Mouse (Mus musculus): ENCODE results near the gene Pla2g4e. TPM values are rescaled to one million over a fixed set of nuclear protein-coding genes. Genes with fewer than 3 reads are reported as not detected.
A peak's percentile ranks its signal among the peaks of the same experiment; 100 is the strongest.

Pla2g4e gene
- total and polyA plus RNA-seq, 3 experiments: 0.05 TPM; not detected in 2

DNA sequence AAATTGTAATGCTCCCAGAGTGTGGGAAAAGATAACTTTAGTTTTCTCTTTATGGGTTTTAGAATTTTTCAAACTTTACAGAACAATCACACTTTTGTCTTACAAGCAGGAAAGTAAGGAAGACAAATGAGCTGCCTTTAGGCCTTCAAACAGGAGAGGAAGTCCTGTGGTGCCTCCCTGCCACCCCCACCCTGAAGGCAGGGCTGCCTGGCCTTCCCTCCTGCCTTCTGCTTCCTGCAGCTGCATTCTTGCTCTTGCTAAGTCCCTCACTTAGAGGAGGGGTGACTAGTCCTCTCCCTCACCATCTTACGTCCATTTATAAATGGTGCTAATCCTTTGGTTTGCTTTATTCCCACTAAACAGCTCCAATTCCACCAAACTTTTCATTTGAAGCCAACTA is 86.3 kb downstream of the Pla2g4e start:
- peaks cover 15% of the 10 kb centered on the region for H3K4me1 ChIP-seq (ENCODE audit: insufficient read depth, low read depth, low read length)
- H3K9me3 ChIP-seq (replicated peaks): no peaks in the 10 kb centered on the region
- no peaks in the 10 kb centered on the region for H3K36me3 ChIP-seq (replicated peaks)
- no peak for DNase-seq (ENCODE audit: low spot score)
- no peak for TF ChIP-seq POLR2AphosphoS5 (IDR thresholded peaks at IDR 0.05; ENCODE audit: insufficient replicate concordance, low read depth, low read length)
- TF ChIP-seq GATA2 (IDR thresholded peaks at IDR 0.05; ENCODE audit: borderline replicate concordance, low read depth, low read length): no peak
- TF ChIP-seq CTCF (IDR thresholded peaks at IDR 0.05; ENCODE audit: low read depth, low read length): no peak
- no peak for TF ChIP-seq GATA1 (IDR thresholded peaks at IDR 0.05; ENCODE audit: borderline replicate concordance, low read length)
- TF ChIP-seq TAL1 (conservative IDR thresholded peaks at IDR 0.05; ENCODE audit: low read depth, low read length): no peak
- H3K4me3 ChIP-seq (ENCODE audit: low read depth, low read length): no peak overlapping the region
- H3K27me3 ChIP-seq (ENCODE audit: insufficient read depth, low read length): peaks cover 3% of the 10 kb centered on the region
- no peak for ATAC-seq (ENCODE audit: extremely low read depth, insufficient number of reproducible peaks, low FRiP score, poor library complexity, severe bottlenecking)

DNA sequence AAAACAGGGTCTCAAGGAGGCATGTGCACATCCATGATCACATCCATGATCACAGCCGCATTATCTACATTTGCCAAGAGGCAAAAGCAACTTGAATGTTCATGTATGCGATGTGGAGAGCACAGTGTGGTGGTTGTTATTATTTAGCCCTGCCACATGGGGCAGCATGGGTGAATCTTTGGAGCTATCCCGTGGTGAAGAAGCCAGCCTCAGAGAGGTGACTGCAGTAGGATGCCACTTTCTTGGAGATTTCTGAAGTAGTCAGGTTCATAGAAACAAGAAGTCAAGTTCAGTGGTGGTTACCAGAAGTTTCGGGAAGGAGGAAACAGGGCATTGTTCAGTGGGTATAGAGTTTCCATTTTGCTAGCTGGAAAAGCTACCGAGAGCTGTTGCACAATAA is 87.1 kb downstream of the Pla2g4e start:
- ATAC-seq (ENCODE audit: extremely low read depth, insufficient number of reproducible peaks, low FRiP score, poor library complexity, severe bottlenecking): no peak
- TF ChIP-seq GATA2 (IDR thresholded peaks at IDR 0.05; ENCODE audit: borderline replicate concordance, low read depth, low read length): no peak
- TF ChIP-seq GATA1 (IDR thresholded peaks at IDR 0.05; ENCODE audit: borderline replicate concordance, low read length): no peak
- TF ChIP-seq TAL1 (conservative IDR thresholded peaks at IDR 0.05; ENCODE audit: low read depth, low read length): no peak
- TF ChIP-seq CTCF (IDR thresholded peaks at IDR 0.05; ENCODE audit: low read depth, low read length): no peak
- TF ChIP-seq POLR2AphosphoS5 (IDR thresholded peaks at IDR 0.05; ENCODE audit: insufficient replicate concordance, low read depth, low read length): no peak

DNA sequence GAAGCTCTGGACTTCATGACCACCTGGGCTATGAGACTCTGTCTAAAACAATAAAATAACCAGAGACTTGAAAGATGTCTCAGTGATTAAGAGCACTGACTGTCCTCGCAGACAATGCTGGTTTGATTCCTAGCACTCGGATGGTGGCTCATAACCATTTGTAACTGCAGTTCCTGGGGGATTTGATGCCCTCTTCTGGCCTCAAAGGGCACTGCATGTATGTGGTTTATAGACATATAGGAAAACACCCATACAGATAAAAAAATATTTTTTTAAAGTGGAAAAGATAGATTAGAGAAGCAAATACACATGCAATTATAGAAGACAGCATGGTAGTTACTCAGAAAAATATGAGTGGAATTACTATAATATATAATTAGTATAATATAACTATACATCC is 87.5 kb downstream of the Pla2g4e start:
- TF ChIP-seq GATA1 (IDR thresholded peaks at IDR 0.05; ENCODE audit: borderline replicate concordance, low read length) (no peak), GATA2 (IDR thresholded peaks at IDR 0.05; ENCODE audit: borderline replicate concordance, low read depth, low read length) (no peak), CTCF (IDR thresholded peaks at IDR 0.05; ENCODE audit: low read depth, low read length) (no peak), POLR2AphosphoS5 (IDR thresholded peaks at IDR 0.05; ENCODE audit: insufficient replicate concordance, low read depth, low read length) (no peak), TAL1 (conservative IDR thresholded peaks at IDR 0.05; ENCODE audit: low read depth, low read length) (no peak)
- peaks cover 24% of the 10 kb centered on the region for H3K4me1 ChIP-seq (ENCODE audit: insufficient read depth, low read depth, low read length)
- H3K4me3 ChIP-seq (ENCODE audit: low read depth, low read length): no peak overlapping the region
- ATAC-seq (ENCODE audit: extremely low read depth, insufficient number of reproducible peaks, low FRiP score, poor library complexity, severe bottlenecking): no peak
- no peak for DNase-seq (ENCODE audit: low spot score)
- H3K27me3 ChIP-seq (ENCODE audit: insufficient read depth, low read length): peaks cover 3% of the 10 kb centered on the region
- peaks cover under 1% of the 10 kb centered on the region for H3K36me3 ChIP-seq (replicated peaks)
- H3K9me3 ChIP-seq (replicated peaks): no peaks in the 10 kb centered on the region

More for the DNA sequence above, 87.1 kb downstream of the Pla2g4e start:
- H3K27me3 ChIP-seq (ENCODE audit: insufficient read depth, low read length): peaks cover 3% of the 10 kb centered on the region
- H3K4me1 ChIP-seq (ENCODE audit: insufficient read depth, low read depth, low read length): peaks cover 21% of the 10 kb centered on the region
- no peaks in the 10 kb centered on the region for H3K36me3 ChIP-seq (replicated peaks)
- H3K9me3 ChIP-seq (replicated peaks): no peaks in the 10 kb centered on the region
- DNase-seq (ENCODE audit: low spot score): no peak
- H3K4me3 ChIP-seq (ENCODE audit: low read depth, low read length): no peak overlapping the region

DNA sequence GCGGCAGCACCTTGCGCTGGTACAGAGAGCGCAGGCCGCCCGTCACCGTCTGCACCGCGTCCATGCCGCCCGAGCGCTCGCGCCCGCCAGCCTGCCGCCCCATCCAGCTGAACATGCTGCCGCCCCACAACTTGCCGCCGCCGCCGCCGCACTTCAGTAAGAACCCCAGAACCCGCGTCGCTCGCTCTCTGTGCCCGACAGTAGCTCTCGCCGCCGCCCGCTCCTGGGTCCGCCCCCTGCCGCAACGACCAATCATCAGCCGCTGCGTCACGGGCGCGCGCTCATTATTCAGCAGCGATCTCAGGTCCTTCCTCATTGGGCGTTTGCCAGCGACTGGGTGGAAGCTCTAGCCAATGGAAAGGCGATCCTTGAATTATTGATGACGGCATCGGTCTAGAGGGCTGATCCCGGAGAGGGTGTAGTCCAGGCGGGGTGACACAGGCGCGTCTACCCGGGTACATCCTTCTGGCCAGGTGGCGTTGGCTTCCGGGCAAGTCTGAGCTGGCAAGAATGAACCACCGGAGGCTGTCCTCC is 90.7 kb downstream of the Pla2g4e start, which contains the start of gene Ehd4:
Gene Ehd4 (minus strand): TSS at position 246 of the 534 bp plus-strand sequence.
- H3K4me1 ChIP-seq (ENCODE audit: insufficient read depth, low read depth, low read length): peaks cover 26% of the 10 kb centered on the region

DNA sequence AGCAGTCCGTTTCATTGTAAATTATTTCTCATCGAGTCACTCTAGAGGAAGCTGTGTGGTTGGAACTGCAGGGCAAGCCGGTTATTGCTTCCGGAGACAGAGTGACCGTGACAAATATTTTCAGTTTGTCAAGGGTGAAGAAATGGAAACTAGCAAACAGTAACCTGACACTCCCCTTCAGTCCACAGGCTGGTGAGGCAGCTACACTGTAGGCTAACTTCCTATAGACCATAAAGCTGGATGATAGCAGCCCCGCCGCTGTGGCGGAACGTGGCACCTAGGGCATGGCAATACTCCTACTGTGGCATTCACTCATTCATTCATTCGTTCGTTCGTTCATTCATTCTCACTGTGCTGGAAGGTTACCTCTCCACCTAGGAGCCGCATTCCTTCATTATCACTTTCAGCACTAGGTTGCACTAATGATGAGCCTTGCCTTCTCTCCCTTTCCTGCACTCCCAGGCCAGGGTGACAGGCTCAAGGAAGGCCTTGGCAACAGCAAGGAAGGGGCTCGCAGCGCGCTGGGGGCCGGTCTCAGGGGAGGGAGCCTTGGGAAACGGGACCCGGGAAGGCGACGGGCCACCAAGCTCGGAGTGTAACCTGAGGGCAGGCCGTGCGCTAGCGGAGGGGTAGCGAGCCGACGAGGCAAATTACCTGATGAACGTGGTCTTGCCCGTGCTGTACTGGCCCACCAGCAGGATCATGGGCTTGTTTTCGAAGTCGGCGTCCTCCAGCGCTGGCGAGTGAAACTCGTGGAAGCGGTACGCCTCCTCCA is 91.4 kb downstream of the Pla2g4e start:
- TF ChIP-seq CTCF (IDR thresholded peaks at IDR 0.05; ENCODE audit: low read depth, low read length): no peak
- TF ChIP-seq TAL1 (conservative IDR thresholded peaks at IDR 0.05; ENCODE audit: low read depth, low read length): no peak
- no peak for TF ChIP-seq GATA2 (IDR thresholded peaks at IDR 0.05; ENCODE audit: borderline replicate concordance, low read depth, low read length)
- TF ChIP-seq GATA1 (IDR thresholded peaks at IDR 0.05; ENCODE audit: borderline replicate concordance, low read length): no peak
- TF ChIP-seq POLR2AphosphoS5 (IDR thresholded peaks at IDR 0.05; ENCODE audit: insufficient replicate concordance, low read depth, low read length): no peak
- peaks cover 21% of the 10 kb centered on the region for H3K36me3 ChIP-seq (replicated peaks)
- DNase-seq (ENCODE audit: low spot score) (no peak), ATAC-seq (ENCODE audit: extremely low read depth, insufficient number of reproducible peaks, low FRiP score, poor library complexity, severe bottlenecking) (no peak)
- no peaks in the 10 kb centered on the region for H3K9me3 ChIP-seq (replicated peaks)
- peaks cover 22% of the 10 kb centered on the region for H3K4me1 ChIP-seq (ENCODE audit: insufficient read depth, low read depth, low read length)
- H3K27me3 ChIP-seq (ENCODE audit: insufficient read depth, low read length): no peaks in the 10 kb centered on the region; the same call in 1 of the 2 replicates
- peak overlapping the region; percentile 96 for H3K4me3 ChIP-seq (ENCODE audit: low read depth, low read length)

More for the DNA sequence above, 90.7 kb downstream of the Pla2g4e start, which contains the start of gene Ehd4:
- Histone ChIP-seq H3K9me3 (replicated peaks) (no peaks in the 10 kb centered on the region), H3K36me3 (replicated peaks) (peaks cover 21% of the 10 kb centered on the region), H3K4me3 (ENCODE audit: low read depth, low read length) (peak within 1 kb of the TSS; percentile 96), H3K27me3 (ENCODE audit: insufficient read depth, low read length) (peaks cover 2% of the 10 kb centered on the region)
- peak; percentile 99 for DNase-seq (ENCODE audit: low spot score)
- peak; percentile 97 for ATAC-seq (ENCODE audit: extremely low read depth, insufficient number of reproducible peaks, low FRiP score, poor library complexity, severe bottlenecking)
- no peak for TF ChIP-seq TAL1 (conservative IDR thresholded peaks at IDR 0.05; ENCODE audit: low read depth, low read length)
- TF ChIP-seq GATA1 (IDR thresholded peaks at IDR 0.05; ENCODE audit: borderline replicate concordance, low read length): no peak
- TF ChIP-seq CTCF (IDR thresholded peaks at IDR 0.05; ENCODE audit: low read depth, low read length): no peak

DNA sequence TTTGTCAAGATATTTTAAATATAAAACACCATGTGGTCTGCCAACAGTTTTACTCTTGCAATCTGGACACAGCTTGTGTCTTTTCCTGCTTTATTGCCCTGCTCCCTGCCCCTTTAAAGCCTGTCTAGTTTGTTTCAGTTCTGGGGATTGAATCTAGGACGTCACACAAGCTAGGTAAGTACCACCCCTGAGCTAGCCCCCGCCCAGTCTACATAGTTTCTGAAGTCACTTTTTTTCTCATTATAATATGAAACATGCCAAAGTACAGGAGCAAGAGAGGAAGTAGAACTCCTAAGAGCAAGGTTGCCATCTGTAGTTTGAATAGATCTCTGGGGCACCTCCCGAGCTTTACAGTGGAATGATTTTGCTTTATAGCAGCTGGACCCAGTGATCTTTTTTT is 94.6 kb downstream of the Pla2g4e start:
- H3K36me3 ChIP-seq (replicated peaks): peaks cover 40% of the 10 kb centered on the region
- no peak for ATAC-seq (ENCODE audit: extremely low read depth, insufficient number of reproducible peaks, low FRiP score, poor library complexity, severe bottlenecking)

More for the DNA sequence above, 94.6 kb downstream of the Pla2g4e start:
- Histone ChIP-seq H3K4me1 (ENCODE audit: insufficient read depth, low read depth, low read length) (peaks cover 22% of the 10 kb centered on the region), H3K4me3 (ENCODE audit: low read depth, low read length) (no peak overlapping the region), H3K27me3 (ENCODE audit: insufficient read depth, low read length) (no peaks in the 10 kb centered on the region), H3K9me3 (replicated peaks) (no peaks in the 10 kb centered on the region)
- TF ChIP-seq CTCF (IDR thresholded peaks at IDR 0.05; ENCODE audit: low read depth, low read length) (no peak), TAL1 (conservative IDR thresholded peaks at IDR 0.05; ENCODE audit: low read depth, low read length) (no peak), GATA1 (IDR thresholded peaks at IDR 0.05; ENCODE audit: borderline replicate concordance, low read length) (no peak), POLR2AphosphoS5 (IDR thresholded peaks at IDR 0.05; ENCODE audit: insufficient replicate concordance, low read depth, low read length) (no peak), GATA2 (IDR thresholded peaks at IDR 0.05; ENCODE audit: borderline replicate concordance, low read depth, low read length) (no peak)
- no peak for DNase-seq (ENCODE audit: low spot score)
